Mouse (Mus musculus) spleen, adult 2 months (tissue): ENCODE data around the gene Scel.

Experiments used
- CTCF ChIP-seq: fragments of 200-500 bp; IDR thresholded peaks from 2 replicates; pipeline ENCODE4 v1.5.1; 2011; ENCODE audit warnings: mild to moderate bottlenecking, inconsistent platforms; ENCODE audit not compliant: insufficient read depth, insufficient read length, insufficient replicate concordance; ENCODE audit errors: extremely low read depth
- POLR2A ChIP-seq: fragments of 200-500 bp; IDR thresholded peaks from 2 replicates; pipeline ENCODE4 v1.6.1; 2011; ENCODE audit warnings: low read depth, low read length, inconsistent platforms

- TF ChIP-seq CTCF (no peak), POLR2A (no peak)
Observed at GRCm38 (mm10) chr14:103526286-103526685, 13.1 kb downstream of the Scel start.
